In the genomic region with DNA sequence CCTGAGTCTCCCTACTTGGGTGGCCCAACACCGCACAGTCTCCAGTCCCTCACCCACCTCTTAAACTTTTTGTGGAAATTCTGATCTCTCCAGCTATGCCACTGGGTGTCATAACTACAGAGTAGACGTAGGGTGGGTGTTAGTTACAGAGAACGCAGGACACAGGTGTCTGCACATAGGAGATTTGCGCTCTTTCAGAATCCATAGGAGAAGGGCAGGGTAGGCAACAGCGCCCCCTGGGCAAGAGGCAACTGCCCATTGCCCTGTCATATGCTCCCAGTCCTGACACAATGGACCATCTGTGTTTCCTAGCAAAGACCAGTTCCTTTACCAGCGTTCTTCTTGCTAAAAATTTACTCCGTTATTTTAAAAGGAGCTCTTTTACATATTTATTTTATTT, we compare ENCODE assay signal across 16 mouse cellular contexts. TPM values are rescaled to one million over a fixed set of nuclear protein-coding genes. Genes with fewer than 3 reads are reported as not detected.
DNase-seq lines count a peak whose midpoint lies in the region; ATAC-seq and TF ChIP-seq lines count a peak whose summit lies in the region.
"Had no signal": no experiment of that assay in that cellular context is flagged by ENCODE, and none has a peak within 500 bp of the region (broad histone marks: within the 10 kb centered on the region; RNA-seq: fewer than 3 reads in every experiment).

No protein-coding gene starts in this region.

- peak; percentile 16 for TF ChIP-seq CTCF in heart, postnatal 0 days (IDR thresholded peaks at IDR 0.05; ENCODE audit: low read depth)
- TF ChIP-seq CTCF in lung, postnatal 0 days (IDR thresholded peaks at IDR 0.05): peak; percentile 62
- peak; percentile 43; the same call in 1 of the 2 replicates for TF ChIP-seq CTCF in G1E (IDR thresholded peaks at IDR 0.05; ENCODE audit: low read depth, low read length)

- H3K4me3 ChIP-seq in heart, postnatal 0 days (ENCODE audit: low read depth, low read length): no peak overlapping the region
- no peak overlapping the region for H3K4me3 ChIP-seq in lung, postnatal 0 days (ENCODE audit: low read depth, low read length)
- no peak overlapping the region for H3K4me3 ChIP-seq in G1E (ENCODE audit: low read depth, low read length)
- H3K4me3 ChIP-seq: forebrain, embryonic 10.5 days; kidney, embryonic 15.5 days had no signal

- no peak for DNase-seq in heart, postnatal 0 days (ENCODE audit: low spot score)
- no peak for DNase-seq in heart, postnatal 4 days
- no peak for DNase-seq in lung, postnatal 0 days (ENCODE audit: low spot score)
- no peak for DNase-seq in lung, postnatal 4 days
- DNase-seq in G1E (ENCODE audit: low spot score): no peak
- DNase-seq in lung, postnatal 36 days: peak; percentile 18
- no peak for DNase-seq in thymus, postnatal 36 days
- DNase-seq in frontal cortex, postnatal 14 days (ENCODE audit: low spot score in 2 of 2): no peak
- DNase-seq: heart, postnatal 36 days; thymus, postnatal 25 days had no signal

- H3K9ac ChIP-seq in heart, postnatal 0 days (replicated peaks; ENCODE audit: low read depth, low read length): no peak overlapping the region
- H3K9ac ChIP-seq in lung, postnatal 0 days (replicated peaks; ENCODE audit: low read depth): no peak overlapping the region
- H3K9ac ChIP-seq: kidney, embryonic 15.5 days had no signal

- H3K27ac ChIP-seq in heart, postnatal 0 days (ENCODE audit: low read depth): no peak overlapping the region
- H3K27ac ChIP-seq in lung, postnatal 0 days (ENCODE audit: low read length): no peak overlapping the region
- H3K27ac ChIP-seq: forebrain, embryonic 10.5 days; kidney, embryonic 15.5 days had no signal

- ATAC-seq in heart, postnatal 0 days (ENCODE audit: insufficient read depth, low read depth): no peak
- ATAC-seq in lung, postnatal 0 days: no peak
- no peak for ATAC-seq in G1E (ENCODE audit: extremely low read depth, insufficient number of reproducible peaks, low FRiP score, poor library complexity, severe bottlenecking)

- no peaks in the 10 kb centered on the region for H3K4me1 ChIP-seq in heart, postnatal 0 days (ENCODE audit: control insufficient read depth, insufficient read depth)
- H3K4me1 ChIP-seq in lung, postnatal 0 days (ENCODE audit: insufficient read depth, low read depth, low read length): no peaks in the 10 kb centered on the region
- H3K4me1 ChIP-seq in G1E (ENCODE audit: insufficient read depth, low read depth, low read length): no peaks in the 10 kb centered on the region

- H3K27me3 ChIP-seq in heart, postnatal 0 days (ENCODE audit: control insufficient read depth, insufficient read depth, low read length): peaks cover 90% of the 10 kb centered on the region
- peaks cover 66% of the 10 kb centered on the region for H3K27me3 ChIP-seq in lung, postnatal 0 days (replicated peaks; ENCODE audit: insufficient read depth, low read length)
- peaks cover 31% of the 10 kb centered on the region for H3K27me3 ChIP-seq in G1E (ENCODE audit: insufficient read depth, low read length)

- TF ChIP-seq EP300 in heart, postnatal 0 days (IDR thresholded peaks at IDR 0.05; ENCODE audit: low read depth): no peak
- TF ChIP-seq EP300 in lung, postnatal 0 days (IDR thresholded peaks at IDR 0.05): no peak

- WGBS in heart, postnatal 0 days: 22% methylated on average over 7 of the region's 7 CpGs
- WGBS in lung, postnatal 0 days: 18% methylated on average over 7 of the region's 7 CpGs

- no peaks in the 10 kb centered on the region for H3K36me3 ChIP-seq in heart, postnatal 0 days (replicated peaks; ENCODE audit: control insufficient read depth, insufficient read depth, low read length)
- H3K36me3 ChIP-seq in lung, postnatal 0 days (ENCODE audit: insufficient read depth, low read length): no peaks in the 10 kb centered on the region
- H3K36me3 ChIP-seq in G1E (replicated peaks): no peaks in the 10 kb centered on the region
- H3K36me3 ChIP-seq: forebrain, embryonic 10.5 days; kidney, embryonic 15.5 days had no signal

- H3K4me2 ChIP-seq in heart, postnatal 0 days (ENCODE audit: low read depth, low read length): no peak overlapping the region
- H3K4me2 ChIP-seq in lung, postnatal 0 days (replicated peaks; ENCODE audit: low read depth, low read length): no peak overlapping the region
- H3K4me2 ChIP-seq: kidney, embryonic 15.5 days had no signal

- H3K9me3 ChIP-seq in heart, postnatal 0 days (replicated peaks; ENCODE audit: control insufficient read depth, low read length): no peaks in the 10 kb centered on the region
- no peaks in the 10 kb centered on the region for H3K9me3 ChIP-seq in lung, postnatal 0 days (ENCODE audit: low read length)
- no peaks in the 10 kb centered on the region for H3K9me3 ChIP-seq in G1E (replicated peaks)
- H3K9me3 ChIP-seq: forebrain, embryonic 10.5 days; kidney, embryonic 15.5 days had no signal

RNA-seq across cellular contexts. Expression of gene Urad, which starts 4.2 kb away (rescaled TPM):
- not detected in 2 replicates for total RNA-seq in heart, postnatal 0 days (2014; rRNA removed; ENCODE audit: low replicate concordance)
- polyA plus RNA-seq in heart, postnatal 0 days (2015; fragmentation: Nextera tagmentation; extraction: Ambion mirVana): not detected in 2 replicates
- not detected for total RNA-seq in heart, postnatal 4 days (2021)
- polyA plus RNA-seq in lung, postnatal 0 days (2015; fragmentation: Nextera tagmentation; extraction: Ambion mirVana): not detected in 2 replicates
- not detected in 2 replicates for total RNA-seq in G1E (2014; fragmentation: Nextera tagmentation)
- 0.17 TPM in 1 of 2 replicates, not detected in the other for total RNA-seq in G1E (2017)
- polyA plus RNA-seq in G1E (2012): not detected in 2 replicates
- total RNA-seq: ES-E14; granulocyte monocyte progenitor cell, adult 5-6 weeks; heart, postnatal 36 days; left cerebral cortex, adult 18-20 months had no signal
- polyA plus RNA-seq: forebrain, embryonic 10.5 days; kidney, embryonic 15.5 days; lung, embryonic 16.5 days had no signal

RNA-seq across cellular contexts. Expression of gene Cdx2, which starts 10.9 kb away (rescaled TPM):
- not detected in 2 replicates for total RNA-seq in heart, postnatal 0 days (2014; rRNA removed; ENCODE audit: low replicate concordance)
- not detected in 2 replicates for polyA plus RNA-seq in heart, postnatal 0 days (2015; fragmentation: Nextera tagmentation; extraction: Ambion mirVana)
- not detected for total RNA-seq in heart, postnatal 4 days (2021)
- not detected in 2 replicates for polyA plus RNA-seq in lung, postnatal 0 days (2015; fragmentation: Nextera tagmentation; extraction: Ambion mirVana)
- not detected in 2 replicates for total RNA-seq in G1E (2014; fragmentation: Nextera tagmentation)
- total RNA-seq in G1E (2017): not detected in 2 replicates
- polyA plus RNA-seq in G1E (2012): not detected in 2 replicates
- total RNA-seq: granulocyte monocyte progenitor cell, adult 5-6 weeks; heart, postnatal 36 days; left cerebral cortex, adult 18-20 months had no signal
- polyA plus RNA-seq: forebrain, embryonic 10.5 days; kidney, embryonic 15.5 days; lung, embryonic 16.5 days had no signal

RNA-seq across cellular contexts. Expression of gene Pdx1, which starts 48.2 kb away (rescaled TPM):
- total RNA-seq in heart, postnatal 0 days (2014; rRNA removed; ENCODE audit: low replicate concordance): not detected in 2 replicates
- not detected in 2 replicates for polyA plus RNA-seq in heart, postnatal 0 days (2015; fragmentation: Nextera tagmentation; extraction: Ambion mirVana)
- not detected for total RNA-seq in heart, postnatal 4 days (2021)
- not detected in 2 replicates for polyA plus RNA-seq in lung, postnatal 0 days (2015; fragmentation: Nextera tagmentation; extraction: Ambion mirVana)
- total RNA-seq in G1E (2014; fragmentation: Nextera tagmentation) (not detected in 2 replicates), G1E (2017) (0.12 TPM in 1 of 2 replicates, not detected in the other)
- polyA plus RNA-seq in G1E (2012): not detected in 2 replicates
- total RNA-seq: granulocyte monocyte progenitor cell, adult 5-6 weeks; heart, postnatal 36 days; left cerebral cortex, adult 18-20 months had no signal
- polyA plus RNA-seq: forebrain, embryonic 10.5 days; kidney, embryonic 15.5 days; lung, embryonic 16.5 days had no signal
